Mouse (Mus musculus): ENCODE results near the gene Il27ra. TPM values are rescaled to one million over a fixed set of nuclear protein-coding genes. Genes with fewer than 3 reads are reported as not detected.

Il27ra gene
- total RNA-seq, 1 experiment from 2014 or later = 47.3 TPM

Other genes starting within 250 kb of the Il27ra start
- gene Adgrl1, start 142.5 kb downstream of the Il27ra start, total RNA-seq (2017) = 2.8 and 5.5 TPM in 2 replicates
- 0.93 and 1.7 TPM in 2 replicates for gene Gm10644, start 87.4 kb downstream of the Il27ra start, total RNA-seq (2017)
- 0.70 and 2.3 TPM in 2 replicates for gene Asf1b, start 87.1 kb downstream of the Il27ra start, total RNA-seq (2017)
- gene Prkaca, start 69.6 kb downstream of the Il27ra start, total RNA-seq (2017) = 13.4 and 17.1 TPM in 2 replicates
- 42.8 and 44.8 TPM in 2 replicates for gene Samd1, start 44.9 kb downstream of the Il27ra start, total RNA-seq (2017)
- 0.86 and 2.4 TPM in 2 replicates for gene 1700067K01Rik, start 41.1 kb downstream of the Il27ra start, total RNA-seq (2017)
- gene 2210011C24Rik, start 30.4 kb downstream of the Il27ra start, total RNA-seq (2017) = not detected in 2 replicates
- gene Palm3, start 21.1 kb downstream of the Il27ra start, total RNA-seq (2017) = 0.25 and 0.35 TPM in 2 replicates
- not detected in 2 replicates for gene Rln3, start 2.4 kb upstream of the Il27ra start, total RNA-seq (2017)
- 12.3 and 12.5 TPM in 2 replicates for gene Gm10643, start 22.5 kb upstream of the Il27ra start, total RNA-seq (2017)
- gene Rfx1, start 24.2 kb upstream of the Il27ra start, total RNA-seq (2017) = 35.2 and 37.9 TPM in 2 replicates
- 18.7 and 20.5 TPM in 2 replicates for gene Dcaf15, start 62.2 kb upstream of the Il27ra start, total RNA-seq (2017)
- gene Podnl1, start 83.4 kb upstream of the Il27ra start, total RNA-seq (2017) = 0.61 and 1.3 TPM in 2 replicates
- gene Cc2d1a, start 105.3 kb upstream of the Il27ra start, total RNA-seq (2017) = 15.7 and 17.7 TPM in 2 replicates
- 0.93 and 2.7 TPM in 2 replicates for gene 4930432K21Rik, start 105.4 kb upstream of the Il27ra start, total RNA-seq (2017)
- gene Nanos3, start 142.6 kb upstream of the Il27ra start, total RNA-seq (2017) = not detected in 2 replicates
- 23.6 and 28.4 TPM in 2 replicates for gene Zswim4, start 194.5 kb upstream of the Il27ra start, total RNA-seq (2017)
- gene D8Ertd738e, start 207.1 kb upstream of the Il27ra start, total RNA-seq (2017) = 130 and 147 TPM in 2 replicates
- 11.9 and 19.9 TPM in 2 replicates for gene Mri1, start 214.7 kb upstream of the Il27ra start, total RNA-seq (2017)
- 22.5 and 25.3 TPM in 2 replicates for gene Ccdc130, start 227.8 kb upstream of the Il27ra start, total RNA-seq (2017)